Mouse (Mus musculus): ENCODE data around the gene Junb.

Junb gene

GRCm38 (mm10) chr8:84970135-84970790 lies 8.3 kb downstream of the Junb start:
- DNase-seq = peak; percentile 48 to 57

GRCm38 (mm10) chr8:84969241-84970134 lies 9.0 kb downstream of the Junb start, which contains the start of the genes Gm49661, Prdx2 and Rnaseh2a:
TSS of gene Gm49661 (minus strand) at chr8:84969433.
TSS of gene Prdx2 (plus strand) at chr8:84969587.
TSS of gene Rnaseh2a (minus strand) at chr8:84969767.
- DNase-seq = peak; percentile 85 to 92

GRCm38 (mm10) chr8:84968650-84969049 lies 9.9 kb downstream of the Junb start:
- DNase-seq = no peak

GRCm38 (mm10) chr8:84967532-84968304 lies 10.8 kb downstream of the Junb start:
- no peak for DNase-seq

- no peak for DNase-seq
Observed at GRCm38 (mm10) chr8:84966603-84967002, 11.9 kb downstream of the Junb start.

- DNase-seq = peak; percentile 95 to 97
Observed at GRCm38 (mm10) chr8:84965731-84966291, 12.7 kb downstream of the Junb start.

GRCm38 (mm10) chr8:84963952-84964351 lies 14.6 kb downstream of the Junb start:
- DNase-seq = no peak

- no peak for DNase-seq
Observed at GRCm38 (mm10) chr8:84959811-84960210, 18.7 kb downstream of the Junb start.

GRCm38 (mm10) chr8:84956768-84957167 lies 21.8 kb downstream of the Junb start:
- DNase-seq = peak; percentile 83 to 86

GRCm38 (mm10) chr8:84952612-84953255 lies 25.8 kb downstream of the Junb start:
- peak; percentile 43 to 57 for DNase-seq

- DNase-seq = no peak
Observed at GRCm38 (mm10) chr8:84949753-84950152, 28.8 kb downstream of the Junb start.

GRCm38 (mm10) chr8:84947241-84947545 lies 31.3 kb downstream of the Junb start:
- peak; percentile 79 to 80 for DNase-seq

GRCm38 (mm10) chr8:84946528-84947240 lies 31.8 kb downstream of the Junb start, which contains the start of gene Rtbdn:
TSS of gene Rtbdn (plus strand) at chr8:84946991.
- DNase-seq = no peak

- peak in 1 of 2 experiments; percentile 21 for DNase-seq
Observed at GRCm38 (mm10) chr8:84945633-84946527, 32.6 kb downstream of the Junb start.

- peak in 1 of 2 experiments; percentile 16 for DNase-seq
Observed at GRCm38 (mm10) chr8:84945235-84945632, 33.3 kb downstream of the Junb start.

GRCm38 (mm10) chr8:84944478-84945160 lies 33.9 kb downstream of the Junb start:
- peak; percentile 61 to 68 for DNase-seq

- DNase-seq = no peak
Observed at GRCm38 (mm10) chr8:84943699-84944098, 34.8 kb downstream of the Junb start.

GRCm38 (mm10) chr8:84937620-84938485 lies 40.7 kb downstream of the Junb start:
- DNase-seq = no peak
